Comparison of ENCODE assay signal across 8 mouse cellular contexts in genomic region chr17:32364331-32364730, GRCm38 (mm10). TPM values are rescaled to one million over a fixed set of nuclear protein-coding genes. Genes with fewer than 3 reads are reported as not detected.
A peak's percentile ranks its signal among the peaks of the same experiment; 100 is the strongest.
DNase-seq lines count a peak whose midpoint lies in the region; ATAC-seq and TF ChIP-seq lines count a peak whose summit lies in the region.

No protein-coding gene starts in this region.

- DNase-seq in B cell, adult 2 months, result peak; percentile 84 to 85
- peak; percentile 90 for DNase-seq in heart, embryonic 10.5 days (ENCODE audit: low spot score)
- DNase-seq in liver, embryonic 11.5 days (ENCODE audit: low spot score), result peak; percentile 83
- peak; percentile 87 for DNase-seq in naive thymus-derived CD4-positive, alpha-beta T cell, adult 2 months (ENCODE audit: low read depth)

- peak; percentile 36; the same call in 1 of the 2 replicates for TF ChIP-seq POLR2A in bone marrow, adult 2 months (IDR thresholded peaks at IDR 0.05; ENCODE audit: borderline replicate concordance, control insufficient read depth, low read depth, low read length)

- no peaks in the 10 kb centered on the region for H3K27me3 ChIP-seq in embryonic facial prominence, embryonic 15.5 days
- H3K27me3 ChIP-seq in heart, embryonic 10.5 days (ENCODE audit: insufficient read depth, poor library complexity, severe bottlenecking), result no peaks in the 10 kb centered on the region
- no peaks in the 10 kb centered on the region for H3K27me3 ChIP-seq in kidney, embryonic 15.5 days
- no peaks in the 10 kb centered on the region for H3K27me3 ChIP-seq in liver, embryonic 11.5 days (replicated peaks; ENCODE audit: control insufficient read depth, insufficient read depth, low read length)
- H3K27me3 ChIP-seq in stomach, embryonic 14.5 days (ENCODE audit: control insufficient read depth, insufficient read depth, low read length), result no peaks in the 10 kb centered on the region

- H3K9me3 ChIP-seq in embryonic facial prominence, embryonic 15.5 days (replicated peaks), result no peaks in the 10 kb centered on the region
- H3K9me3 ChIP-seq in heart, embryonic 10.5 days, result no peaks in the 10 kb centered on the region
- H3K9me3 ChIP-seq in kidney, embryonic 15.5 days (replicated peaks), result no peaks in the 10 kb centered on the region
- H3K9me3 ChIP-seq in liver, embryonic 11.5 days (ENCODE audit: control insufficient read depth, low read length), result no peaks in the 10 kb centered on the region
- no peaks in the 10 kb centered on the region for H3K9me3 ChIP-seq in stomach, embryonic 14.5 days (ENCODE audit: control insufficient read depth, low read depth, low read length)

- peaks cover 33% of the 10 kb centered on the region for H3K36me3 ChIP-seq in embryonic facial prominence, embryonic 15.5 days
- H3K36me3 ChIP-seq in heart, embryonic 10.5 days, result peaks cover 39% of the 10 kb centered on the region
- H3K36me3 ChIP-seq in kidney, embryonic 15.5 days, result peaks cover 35% of the 10 kb centered on the region
- peaks cover 26% of the 10 kb centered on the region for H3K36me3 ChIP-seq in liver, embryonic 11.5 days (ENCODE audit: control insufficient read depth, insufficient read depth, low read length)
- H3K36me3 ChIP-seq in stomach, embryonic 14.5 days (ENCODE audit: control insufficient read depth, insufficient read depth, low read length), result peaks cover 27% of the 10 kb centered on the region

- peak; percentile 93 for ATAC-seq in embryonic facial prominence, embryonic 15.5 days (ENCODE audit: insufficient number of reproducible peaks, low FRiP score, low TSS enrichment, low read depth)
- peak; percentile 91 for ATAC-seq in kidney, embryonic 15.5 days (replicated peaks; ENCODE audit: low FRiP score)
- ATAC-seq in liver, embryonic 11.5 days (replicated peaks; ENCODE audit: low FRiP score), result peak; percentile 84
- ATAC-seq in stomach, embryonic 14.5 days (ENCODE audit: insufficient number of reproducible peaks, insufficient read depth, low FRiP score, low read depth), result peak; percentile 91

- peak overlapping the region; percentile 64 for H3K4me3 ChIP-seq in bone marrow, adult 2 months (replicated peaks; ENCODE audit: control insufficient read depth, low read depth, low read length)
- peak overlapping the region; percentile 94 for H3K4me3 ChIP-seq in embryonic facial prominence, embryonic 15.5 days (replicated peaks)
- H3K4me3 ChIP-seq in heart, embryonic 10.5 days, result peak overlapping the region; percentile 91
- peak overlapping the region; percentile 92 for H3K4me3 ChIP-seq in kidney, embryonic 15.5 days (replicated peaks)
- peak overlapping the region; percentile 96 for H3K4me3 ChIP-seq in liver, embryonic 11.5 days (ENCODE audit: low read depth, low read length)
- peak overlapping the region; percentile 95 for H3K4me3 ChIP-seq in stomach, embryonic 14.5 days (ENCODE audit: low read depth, low read length)

- WGBS in bone marrow, adult 2 months, result 5% methylated on average over 46 of the region's 47 CpGs
- under 1% methylated on average over 43 of the region's 47 CpGs for WGBS in embryonic facial prominence, embryonic 15.5 days
- 1% methylated on average over 47 of the region's 47 CpGs for WGBS in heart, embryonic 10.5 days
- WGBS in kidney, embryonic 15.5 days, result under 1% methylated on average over 44 of the region's 47 CpGs
- under 1% methylated on average over 47 of the region's 47 CpGs for WGBS in liver, embryonic 11.5 days
- under 1% methylated on average over 23 of the region's 47 CpGs for WGBS in stomach, embryonic 14.5 days

- H3K4me2 ChIP-seq in embryonic facial prominence, embryonic 15.5 days (replicated peaks), result peak overlapping the region; percentile 51
- peak overlapping the region; percentile 80 for H3K4me2 ChIP-seq in kidney, embryonic 15.5 days
- peak overlapping the region; percentile 92 for H3K4me2 ChIP-seq in liver, embryonic 11.5 days
- H3K4me2 ChIP-seq in stomach, embryonic 14.5 days (replicated peaks; ENCODE audit: low read depth, low read length), result peak overlapping the region; percentile 49

- H3K4me1 ChIP-seq in bone marrow, adult 2 months (ENCODE audit: control insufficient read depth, insufficient read depth, low read length), result peaks cover 2% of the 10 kb centered on the region
- H3K4me1 ChIP-seq in embryonic facial prominence, embryonic 15.5 days, result peaks cover 21% of the 10 kb centered on the region
- peaks cover 38% of the 10 kb centered on the region for H3K4me1 ChIP-seq in heart, embryonic 10.5 days
- H3K4me1 ChIP-seq in kidney, embryonic 15.5 days, result peaks cover 36% of the 10 kb centered on the region
- H3K4me1 ChIP-seq in liver, embryonic 11.5 days (replicated peaks; ENCODE audit: control insufficient read depth, insufficient read depth, low read length), result peaks cover 31% of the 10 kb centered on the region
- H3K4me1 ChIP-seq in stomach, embryonic 14.5 days (ENCODE audit: control insufficient read depth, insufficient read depth, low read length), result peaks cover 17% of the 10 kb centered on the region

- H3K27ac ChIP-seq in bone marrow, adult 2 months (ENCODE audit: control insufficient read depth, insufficient read depth, low read depth, low read length, poor library complexity), result no peak overlapping the region
- peak overlapping the region; percentile 74 for H3K27ac ChIP-seq in embryonic facial prominence, embryonic 15.5 days (replicated peaks)
- H3K27ac ChIP-seq in heart, embryonic 10.5 days, result peak overlapping the region; percentile 98
- peak overlapping the region; percentile 83 for H3K27ac ChIP-seq in kidney, embryonic 15.5 days
- H3K27ac ChIP-seq in liver, embryonic 11.5 days (ENCODE audit: low read depth, low read length), result peak overlapping the region; percentile 81
- H3K27ac ChIP-seq in stomach, embryonic 14.5 days (ENCODE audit: low read length), result peak overlapping the region; percentile 52

- H3K9ac ChIP-seq in embryonic facial prominence, embryonic 15.5 days, result peak overlapping the region; percentile 81
- peak overlapping the region; percentile 96 for H3K9ac ChIP-seq in kidney, embryonic 15.5 days
- peak overlapping the region; percentile 96 for H3K9ac ChIP-seq in liver, embryonic 11.5 days (ENCODE audit: low read depth, low read length)
- peak overlapping the region; percentile 97 for H3K9ac ChIP-seq in stomach, embryonic 14.5 days (replicated peaks; ENCODE audit: low read depth, low read length)

- TF ChIP-seq CTCF in bone marrow, adult 2 months (IDR thresholded peaks at IDR 0.05; ENCODE audit: control insufficient read depth, insufficient read depth, low read length), result no peak

RNA-seq across cellular contexts. Expression of gene Akap8l, which starts 13.9 kb away (rescaled TPM):
- polyA plus RNA-seq in bone marrow, adult 2 months (2011; ENCODE audit: insufficient read depth, insufficient read length, low replicate concordance, missing spikeins), result 141 and 225 TPM in 2 replicates
- polyA plus RNA-seq in embryonic facial prominence, embryonic 15.5 days (2015; fragmentation: Nextera tagmentation; extraction: Ambion mirVana), result 96.5 and 110 TPM in 2 replicates
- polyA plus RNA-seq in heart, embryonic 10.5 days (2016; fragmentation: Nextera tagmentation; extraction: Ambion mirVana), result 84.7 and 88.6 TPM in 2 replicates
- polyA plus RNA-seq in kidney, embryonic 15.5 days (2015; fragmentation: Nextera tagmentation; extraction: Ambion mirVana), result 109 and 128 TPM in 2 replicates
- 61.4 and 74.3 TPM in 2 replicates for polyA plus RNA-seq in liver, embryonic 11.5 days (2014; fragmentation: Nextera tagmentation; extraction: Ambion mirVana)
- polyA plus RNA-seq in stomach, embryonic 14.5 days (2014; fragmentation: Nextera tagmentation; extraction: Ambion mirVana), result 84.3 and 88.6 TPM in 2 replicates

RNA-seq across cellular contexts. Expression of gene Wiz, which starts 24.9 kb away (rescaled TPM):
- polyA plus RNA-seq in bone marrow, adult 2 months (2011; ENCODE audit: insufficient read depth, insufficient read length, low replicate concordance, missing spikeins), result 11.8 and 15.5 TPM in 2 replicates
- polyA plus RNA-seq in embryonic facial prominence, embryonic 15.5 days (2015; fragmentation: Nextera tagmentation; extraction: Ambion mirVana), result 27.7 and 30.1 TPM in 2 replicates
- polyA plus RNA-seq in heart, embryonic 10.5 days (2016; fragmentation: Nextera tagmentation; extraction: Ambion mirVana), result 17.9 and 21.8 TPM in 2 replicates
- 25.6 and 26.5 TPM in 2 replicates for polyA plus RNA-seq in kidney, embryonic 15.5 days (2015; fragmentation: Nextera tagmentation; extraction: Ambion mirVana)
- 25.7 and 26.4 TPM in 2 replicates for polyA plus RNA-seq in liver, embryonic 11.5 days (2014; fragmentation: Nextera tagmentation; extraction: Ambion mirVana)
- polyA plus RNA-seq in stomach, embryonic 14.5 days (2014; fragmentation: Nextera tagmentation; extraction: Ambion mirVana), result 32.2 and 39.9 TPM in 2 replicates

RNA-seq across cellular contexts. Expression of gene Rasal3, which starts 39.1 kb away (rescaled TPM):
- polyA plus RNA-seq in bone marrow, adult 2 months (2011; ENCODE audit: insufficient read depth, insufficient read length, low replicate concordance, missing spikeins), result 20.7 and 58.8 TPM in 2 replicates
- 1.8 and 2.9 TPM in 2 replicates for polyA plus RNA-seq in embryonic facial prominence, embryonic 15.5 days (2015; fragmentation: Nextera tagmentation; extraction: Ambion mirVana)
- 1.2 and 2.3 TPM in 2 replicates for polyA plus RNA-seq in heart, embryonic 10.5 days (2016; fragmentation: Nextera tagmentation; extraction: Ambion mirVana)
- polyA plus RNA-seq in kidney, embryonic 15.5 days (2015; fragmentation: Nextera tagmentation; extraction: Ambion mirVana), result 0.33 and 0.95 TPM in 2 replicates
- 7.5 and 8.7 TPM in 2 replicates for polyA plus RNA-seq in liver, embryonic 11.5 days (2014; fragmentation: Nextera tagmentation; extraction: Ambion mirVana)
- polyA plus RNA-seq in stomach, embryonic 14.5 days (2014; fragmentation: Nextera tagmentation; extraction: Ambion mirVana), result 1.3 and 1.5 TPM in 2 replicates

RNA-seq across cellular contexts. Expression of gene Akap8, which starts 43.3 kb away (rescaled TPM):
- 76.5 and 113 TPM in 2 replicates for polyA plus RNA-seq in bone marrow, adult 2 months (2011; ENCODE audit: insufficient read depth, insufficient read length, low replicate concordance, missing spikeins)
- polyA plus RNA-seq in embryonic facial prominence, embryonic 15.5 days (2015; fragmentation: Nextera tagmentation; extraction: Ambion mirVana), result 91.5 and 97.9 TPM in 2 replicates
- polyA plus RNA-seq in heart, embryonic 10.5 days (2016; fragmentation: Nextera tagmentation; extraction: Ambion mirVana), result 100 and 115 TPM in 2 replicates
- polyA plus RNA-seq in kidney, embryonic 15.5 days (2015; fragmentation: Nextera tagmentation; extraction: Ambion mirVana), result 117 and 119 TPM in 2 replicates
- polyA plus RNA-seq in liver, embryonic 11.5 days (2014; fragmentation: Nextera tagmentation; extraction: Ambion mirVana), result 54.9 and 60.9 TPM in 2 replicates
- 56.5 and 62.3 TPM in 2 replicates for polyA plus RNA-seq in stomach, embryonic 14.5 days (2014; fragmentation: Nextera tagmentation; extraction: Ambion mirVana)

RNA-seq across cellular contexts. Expression of gene Pglyrp2, which starts 59.6 kb away (rescaled TPM):
- 0.95 and 3.4 TPM in 2 replicates for polyA plus RNA-seq in bone marrow, adult 2 months (2011; ENCODE audit: insufficient read depth, insufficient read length, low replicate concordance, missing spikeins)
- 0.13 and 0.20 TPM in 2 replicates for polyA plus RNA-seq in embryonic facial prominence, embryonic 15.5 days (2015; fragmentation: Nextera tagmentation; extraction: Ambion mirVana)
- 0.09 and 0.40 TPM in 2 replicates for polyA plus RNA-seq in heart, embryonic 10.5 days (2016; fragmentation: Nextera tagmentation; extraction: Ambion mirVana)
- not detected in 2 replicates for polyA plus RNA-seq in kidney, embryonic 15.5 days (2015; fragmentation: Nextera tagmentation; extraction: Ambion mirVana)
- polyA plus RNA-seq in liver, embryonic 11.5 days (2014; fragmentation: Nextera tagmentation; extraction: Ambion mirVana), result 1.8 and 2.2 TPM in 2 replicates
- polyA plus RNA-seq in stomach, embryonic 14.5 days (2014; fragmentation: Nextera tagmentation; extraction: Ambion mirVana), result 0.17 TPM in 1 of 2 replicates, not detected in the other
